Mouse (Mus musculus): ENCODE data around the gene Zic5. TPM values are rescaled to one million over a fixed set of nuclear protein-coding genes. Genes with fewer than 3 reads are reported as not detected.
"Not testable (repeated sequence)": the region's sequence is repeated elsewhere in the genome, so short reads cannot be mapped to it uniquely, and the experiment has no call there.

Zic5 gene
- polyA plus RNA-seq, 1 experiment, result 27.5 TPM

DNA sequence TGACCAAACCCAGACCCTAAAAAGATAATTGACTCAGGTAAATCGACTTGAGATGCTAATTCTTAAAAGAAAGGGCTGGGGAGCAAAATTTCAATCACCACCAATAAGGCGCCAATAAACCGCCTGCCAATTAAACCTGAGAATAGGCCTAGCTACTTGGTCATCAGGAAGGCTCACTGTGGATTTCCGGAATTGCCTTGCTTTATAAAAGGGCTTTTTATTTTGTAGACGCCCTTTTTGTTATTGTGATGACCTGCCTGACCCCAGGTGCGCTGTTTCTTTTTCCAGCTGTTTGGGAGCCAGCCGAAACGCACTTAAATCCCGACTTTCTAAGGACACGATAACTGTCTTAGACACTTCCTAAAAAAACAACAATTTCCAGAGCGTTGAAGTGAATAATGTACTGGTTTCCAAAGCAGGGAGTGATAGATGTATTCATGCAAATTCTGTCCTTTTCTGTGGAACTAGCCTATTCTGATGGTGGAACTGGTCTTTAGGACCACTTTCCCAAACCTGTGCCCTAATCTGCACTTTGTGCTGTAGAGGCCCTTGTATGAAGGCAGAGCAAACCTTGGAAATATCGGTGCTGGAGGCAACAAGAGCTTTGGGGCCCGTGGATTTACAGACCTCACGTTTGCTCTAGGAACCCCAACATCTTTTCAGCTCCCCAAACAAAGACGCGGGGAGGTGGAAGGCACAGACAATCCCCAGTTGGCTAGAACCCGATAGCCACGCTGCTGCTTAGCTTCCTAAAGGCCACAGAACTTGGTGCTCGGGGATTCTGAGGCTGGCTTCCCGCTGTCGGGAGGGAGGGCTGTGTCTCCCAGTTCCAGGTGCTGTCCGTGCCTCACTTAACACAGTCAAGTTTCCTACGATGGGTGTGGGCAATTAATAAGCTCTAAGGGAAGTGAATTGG, 2.7 kb upstream of the Zic5 start:
- no peaks in the 10 kb centered on the region for H3K27me3 ChIP-seq (ENCODE audit: control insufficient read depth, insufficient read depth, low read length)
- H3K4me3 ChIP-seq (replicated peaks; ENCODE audit: insufficient read depth, low read depth, low read length), result peak overlapping the region; percentile 3
- peaks cover 8% of the 10 kb centered on the region for H3K4me1 ChIP-seq (ENCODE audit: control insufficient read depth, insufficient read depth, low read length)
- 19% methylated on average over 23 of the region's 23 CpGs for WGBS
- TF ChIP-seq CTCF (IDR thresholded peaks at IDR 0.05; ENCODE audit: borderline replicate concordance, insufficient read depth, low read depth, low read length) (no peak), POLR2A (IDR thresholded peaks at IDR 0.05; ENCODE audit: borderline replicate concordance, insufficient read depth, low read length) (no peak)
- DNase-seq, result peak; percentile 52 to 74
- H3K27ac ChIP-seq (ENCODE audit: insufficient read depth, low read length), result peak overlapping the region; percentile 42

DNA sequence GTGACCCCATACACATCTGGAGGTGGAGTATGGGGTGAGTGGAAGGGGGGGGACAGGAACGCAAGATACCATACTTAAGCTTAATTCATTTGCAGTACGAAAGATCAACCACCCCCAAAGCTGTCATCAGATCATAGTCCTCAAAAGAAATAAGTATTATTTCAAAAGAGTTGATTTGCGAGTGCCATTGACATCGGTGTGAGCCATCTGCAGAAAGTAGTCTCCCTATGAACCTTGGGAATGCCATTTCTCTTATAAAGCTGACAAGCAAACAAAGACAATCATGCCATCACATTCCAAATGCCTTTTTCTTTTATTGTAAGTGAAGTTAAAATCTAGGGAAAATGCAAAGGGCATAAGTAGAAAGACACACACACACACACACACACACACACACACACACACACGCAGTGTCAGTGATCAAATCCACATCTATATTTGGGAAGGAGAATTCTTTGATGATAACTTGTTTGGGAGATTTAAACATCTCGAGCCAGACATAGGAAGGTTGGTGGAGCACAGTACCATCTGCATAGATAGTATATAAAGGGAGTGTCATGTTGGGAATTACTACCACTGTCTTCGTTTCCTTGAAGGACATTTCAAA, 1.4 kb upstream of the Zic5 start:
- Histone ChIP-seq H3K27me3 (ENCODE audit: control insufficient read depth, insufficient read depth, low read length) (no peaks in the 10 kb centered on the region), H3K4me1 (ENCODE audit: control insufficient read depth, insufficient read depth, low read length) (peaks cover 8% of the 10 kb centered on the region), H3K4me3 (replicated peaks; ENCODE audit: insufficient read depth, low read depth, low read length) (no peak overlapping the region), H3K27ac (ENCODE audit: insufficient read depth, low read length) (no peak overlapping the region)
- WGBS, result 55% methylated on average over 7 of the region's 7 CpGs
- peak; percentile 10 to 14 for DNase-seq
- no peak for TF ChIP-seq CTCF (IDR thresholded peaks at IDR 0.05; ENCODE audit: borderline replicate concordance, insufficient read depth, low read depth, low read length)
- no peak for TF ChIP-seq POLR2A (IDR thresholded peaks at IDR 0.05; ENCODE audit: borderline replicate concordance, insufficient read depth, low read length)

DNA sequence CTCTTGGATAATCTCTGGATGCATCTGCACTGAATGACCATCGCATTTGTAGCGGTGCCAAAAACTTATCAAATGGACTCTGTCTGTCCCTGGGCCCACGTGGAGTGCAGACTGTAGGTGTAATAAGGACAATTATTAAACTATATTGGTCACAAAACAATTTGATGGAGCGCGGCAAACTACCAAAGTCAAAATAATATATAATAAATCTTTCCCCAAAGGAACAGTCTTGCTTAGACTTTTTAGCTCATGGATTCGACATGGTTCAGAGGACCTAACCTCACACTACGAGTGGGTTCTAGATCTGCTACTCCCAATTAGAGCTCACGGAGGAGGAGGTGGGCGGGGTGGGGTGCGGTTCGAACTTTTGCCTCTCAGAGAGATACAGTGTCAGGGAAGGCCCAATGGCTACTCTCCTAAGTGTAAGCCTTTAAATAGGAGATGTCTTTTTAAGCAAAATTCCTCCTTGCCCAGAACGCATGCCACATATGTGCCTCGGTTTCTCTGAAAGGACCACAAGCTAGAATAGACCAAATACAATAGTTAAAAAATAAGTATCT, 534 bp upstream of the Zic5 start:
- TF ChIP-seq CTCF (IDR thresholded peaks at IDR 0.05; ENCODE audit: borderline replicate concordance, insufficient read depth, low read depth, low read length) (no peak), POLR2A (IDR thresholded peaks at IDR 0.05; ENCODE audit: borderline replicate concordance, insufficient read depth, low read length) (no peak)
- peak in 1 of 2 experiments; percentile 40 for DNase-seq
- H3K4me3 ChIP-seq (replicated peaks; ENCODE audit: insufficient read depth, low read depth, low read length), result peak overlapping the region; percentile 71
- peaks cover 8% of the 10 kb centered on the region for H3K4me1 ChIP-seq (ENCODE audit: control insufficient read depth, insufficient read depth, low read length)
- H3K27me3 ChIP-seq (ENCODE audit: control insufficient read depth, insufficient read depth, low read length), result no peaks in the 10 kb centered on the region
- WGBS, result 26% methylated on average over 13 of the region's 13 CpGs
- H3K27ac ChIP-seq (ENCODE audit: insufficient read depth, low read length), result peak overlapping the region; percentile 34; the same call in 1 of the 2 replicates

DNA sequence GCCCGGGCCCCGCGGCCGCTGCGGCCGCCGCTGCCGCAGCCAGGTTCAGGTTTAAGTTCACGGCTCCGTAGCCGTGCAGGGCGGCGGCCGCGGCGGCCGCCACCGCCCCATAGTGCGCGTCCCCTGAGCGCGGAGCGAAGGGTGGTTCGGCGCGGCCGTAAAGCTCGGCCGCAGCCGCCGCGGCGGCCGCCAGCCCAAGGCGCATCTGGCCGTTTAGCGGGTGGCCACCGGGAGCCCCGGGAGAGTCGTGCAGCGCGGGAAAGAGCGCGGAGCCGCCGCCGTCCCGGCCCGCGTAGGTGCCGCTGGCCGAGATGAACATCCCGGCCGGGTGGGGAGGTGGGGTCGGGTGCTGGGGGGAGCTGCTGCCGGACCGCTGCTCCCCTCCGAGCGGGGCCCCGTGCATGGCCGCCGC, 1.1 kb downstream of the Zic5 start:
- WGBS, result under 1% methylated on average over 45 of the region's 62 CpGs
- TF ChIP-seq POLR2A (IDR thresholded peaks at IDR 0.05; ENCODE audit: borderline replicate concordance, insufficient read depth, low read length), result no peak
- TF ChIP-seq CTCF (IDR thresholded peaks at IDR 0.05; ENCODE audit: borderline replicate concordance, insufficient read depth, low read depth, low read length), result no peak
- H3K27me3 ChIP-seq (ENCODE audit: control insufficient read depth, insufficient read depth, low read length), result no peaks in the 10 kb centered on the region

DNA sequence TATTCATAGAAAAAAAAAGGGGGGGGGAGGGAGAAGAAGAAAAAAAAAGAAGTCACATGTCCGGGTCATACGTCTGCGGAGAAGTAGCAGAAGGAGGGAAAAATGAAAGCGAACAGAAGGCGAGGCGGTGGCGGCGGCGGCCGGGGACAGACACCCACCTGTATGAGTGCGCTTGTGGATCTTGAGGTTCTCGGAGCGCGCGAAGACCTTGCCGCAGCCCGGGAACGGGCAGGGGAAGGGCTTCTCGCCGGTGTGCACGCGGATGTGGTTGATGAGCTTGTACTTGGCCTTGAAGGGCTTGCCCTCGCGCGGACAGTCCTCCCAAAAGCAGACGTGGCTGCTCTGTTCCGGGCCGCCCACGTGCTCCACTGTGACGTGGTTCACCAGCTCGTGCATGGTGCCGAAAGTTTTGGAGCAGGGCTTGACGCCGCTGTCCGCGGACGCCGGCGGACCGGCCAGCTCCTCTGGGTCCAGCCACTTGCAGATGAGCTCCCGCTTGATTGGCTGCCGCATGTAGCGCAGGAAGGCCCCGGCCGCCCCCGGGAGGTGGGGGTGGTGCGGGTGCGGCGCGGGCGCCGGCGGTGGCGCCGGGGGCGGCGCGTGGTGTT, 1.6 kb downstream of the Zic5 start:
- H3K4me1 ChIP-seq (ENCODE audit: control insufficient read depth, insufficient read depth, low read length); H3K27me3 ChIP-seq (ENCODE audit: control insufficient read depth, insufficient read depth, low read length): not testable (repeated sequence)
- WGBS, result under 1% methylated on average over 58 of the region's 58 CpGs
- peak overlapping the region; percentile 98 for H3K27ac ChIP-seq (ENCODE audit: insufficient read depth, low read length)
- 0 out of 2 replicates have a peak, but pooled peaks have one; percentile 26 for TF ChIP-seq POLR2A (IDR thresholded peaks at IDR 0.05; ENCODE audit: borderline replicate concordance, insufficient read depth, low read length)
- DNase-seq, result peak; percentile 82 to 84
- peak overlapping the region; percentile 97 for H3K4me3 ChIP-seq (replicated peaks; ENCODE audit: insufficient read depth, low read depth, low read length)

More for the DNA sequence above, 1.1 kb downstream of the Zic5 start:
- H3K27ac ChIP-seq (ENCODE audit: insufficient read depth, low read length), result peak overlapping the region; percentile 98
- peaks cover 2% of the 10 kb centered on the region for H3K4me1 ChIP-seq (ENCODE audit: control insufficient read depth, insufficient read depth, low read length)
- H3K4me3 ChIP-seq (replicated peaks; ENCODE audit: insufficient read depth, low read depth, low read length), result peak overlapping the region; percentile 71
- DNase-seq, result no peak

DNA sequence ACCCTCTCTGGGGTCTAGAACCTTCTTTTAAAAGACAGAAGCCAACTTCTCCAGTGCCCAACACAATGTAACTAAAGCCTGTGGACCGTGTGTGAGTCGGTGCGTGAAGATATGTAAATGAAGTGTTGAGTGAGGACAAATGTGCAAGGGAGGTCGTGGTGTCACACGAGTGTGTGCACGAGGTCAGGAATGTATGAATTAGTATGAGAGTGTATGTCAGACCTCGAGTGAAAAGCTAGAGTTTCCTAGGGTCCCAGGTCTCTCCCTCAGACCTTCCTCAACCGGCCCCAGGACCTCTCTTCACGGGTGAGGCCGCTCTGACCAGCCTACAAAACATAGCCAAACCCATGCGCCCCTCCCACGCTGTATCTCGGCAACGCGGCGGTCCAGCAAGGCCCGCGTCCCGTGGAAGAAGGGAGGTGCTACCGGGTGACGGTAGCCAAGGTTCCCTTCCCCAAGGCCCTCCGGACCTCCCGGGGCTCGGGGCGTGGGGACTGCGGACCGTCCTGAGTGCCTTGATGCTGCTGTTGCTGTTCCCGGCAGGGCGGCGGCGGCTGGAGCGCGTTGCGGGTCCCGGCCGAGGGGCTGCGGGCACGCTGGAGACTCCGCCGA, 2.3 kb downstream of the Zic5 start:
- Histone ChIP-seq H3K4me1 (ENCODE audit: control insufficient read depth, insufficient read depth, low read length) (peaks cover 2% of the 10 kb centered on the region), H3K27me3 (ENCODE audit: control insufficient read depth, insufficient read depth, low read length) (no peaks in the 10 kb centered on the region), H3K4me3 (replicated peaks; ENCODE audit: insufficient read depth, low read depth, low read length) (peak overlapping the region; percentile 97), H3K27ac (ENCODE audit: insufficient read depth, low read length) (peak overlapping the region; percentile 98)
- WGBS, result 2% methylated on average over 40 of the region's 40 CpGs
- DNase-seq, result peak; percentile 74 to 78
- TF ChIP-seq CTCF (IDR thresholded peaks at IDR 0.05; ENCODE audit: borderline replicate concordance, insufficient read depth, low read depth, low read length) (no peak), POLR2A (IDR thresholded peaks at IDR 0.05; ENCODE audit: borderline replicate concordance, insufficient read depth, low read length) (no peak)

- H3K4me1 ChIP-seq (ENCODE audit: control insufficient read depth, insufficient read depth, low read length), result peaks cover 2% of the 10 kb centered on the region
- DNase-seq, result peak; percentile 47 to 67
- TF ChIP-seq CTCF (IDR thresholded peaks at IDR 0.05; ENCODE audit: borderline replicate concordance, insufficient read depth, low read depth, low read length) (no peak), POLR2A (IDR thresholded peaks at IDR 0.05; ENCODE audit: borderline replicate concordance, insufficient read depth, low read length) (no peak)
- peak overlapping the region; percentile 97 for H3K4me3 ChIP-seq (replicated peaks; ENCODE audit: insufficient read depth, low read depth, low read length)
- H3K27me3 ChIP-seq (ENCODE audit: control insufficient read depth, insufficient read depth, low read length), result no peaks in the 10 kb centered on the region
- H3K27ac ChIP-seq (ENCODE audit: insufficient read depth, low read length), result peak overlapping the region; percentile 98
- whole genome bisulfite sequencing, result under 1% methylated on average over 17 of the region's 17 CpGs
These were observed 2.8 kb downstream of the Zic5 start for GRCm38 (mm10) chr14:122462689-122463079.

Measured in cerebellum, adult 2 months (tissue).